In genomic region chr9:99435619-99436181, GRCm38 (mm10) we compare ENCODE assay signal across 7 mouse cellular contexts. TPM values are rescaled to one million over a fixed set of nuclear protein-coding genes. Genes with fewer than 3 reads are reported as not detected.
DNase-seq lines count a peak whose midpoint lies in the region; ATAC-seq lines count a peak whose summit lies in the region.

No protein-coding gene starts in this region.

- H3K9ac ChIP-seq in heart, embryonic 13.5 days, result peak overlapping the region; percentile 93

- H3K4me2 ChIP-seq in heart, embryonic 13.5 days, result peak overlapping the region; percentile 87

- 26% methylated on average over 16 of the region's 16 CpGs for WGBS in heart, embryonic 13.5 days
- WGBS in macrophage (ENCODE audit: missing documents), result 63% methylated on average over 16 of the region's 16 CpGs

- no peaks in the 10 kb centered on the region for H3K9me3 ChIP-seq in heart, embryonic 13.5 days

- peaks cover 24% of the 10 kb centered on the region for H3K27me3 ChIP-seq in heart, embryonic 13.5 days (replicated peaks)

- no peaks in the 10 kb centered on the region for H3K79me2 ChIP-seq in macrophage (ENCODE audit: inconsistent target)

- no peak for ATAC-seq in heart, embryonic 13.5 days (ENCODE audit: extremely low read depth, insufficient number of reproducible peaks, low FRiP score, low TSS enrichment)

- no peaks in the 10 kb centered on the region for H3K36me3 ChIP-seq in heart, embryonic 13.5 days
- H3K36me3 ChIP-seq in macrophage (ENCODE audit: inconsistent target), result no peaks in the 10 kb centered on the region

- H3K27ac ChIP-seq in heart, embryonic 13.5 days (replicated peaks), result peak overlapping the region; percentile 51; the same call in 1 of the 2 replicates
- H3K27ac ChIP-seq in macrophage, result no peak overlapping the region

- H3K4me1 ChIP-seq in heart, embryonic 13.5 days, result peaks cover 26% of the 10 kb centered on the region

- peak overlapping the region; percentile 82 for H3K4me3 ChIP-seq in heart, embryonic 13.5 days
- peak overlapping the region; percentile 26; the same call in 1 of the 2 replicates for H3K4me3 ChIP-seq in macrophage (ENCODE audit: inconsistent target)

- DNase-seq in urinary bladder, postnatal 14 days (ENCODE audit: low spot score), result peak; percentile 36
- no peak for DNase-seq in urinary bladder, adult 2 months (ENCODE audit: low spot score)
- DNase-seq in cerebellum, postnatal 25 days, result peak; percentile 64 to 71
- DNase-seq in kidney, postnatal 25 days, result peak; percentile 67 to 73
- no peak for DNase-seq in spleen, adult 12 weeks (ENCODE audit: low spot score)

RNA-seq across cellular contexts. Expression of gene Mras, which starts 1.5 kb away (rescaled TPM):
- 31.1 and 32.7 TPM in 2 replicates for polyA plus RNA-seq in urinary bladder, adult 2 months (2012; rRNA removed)
- 9.3 and 10.8 TPM in 2 replicates for polyA plus RNA-seq in heart, embryonic 13.5 days (2015; fragmentation: Nextera tagmentation; extraction: Ambion mirVana)
- total RNA-seq in macrophage (2018; cell fraction: chromatin; rRNA removed), result 1 to 10 TPM in 17 of 26 experiments, under 1 TPM in 5, not detected in 4; 0.12 to 8.0 (median 2.4) TPM
- total RNA-seq in macrophage (2018; cell fraction: cytosol; rRNA removed), result 10 to 100 TPM in 4 of 26 experiments, 1 to 10 TPM in 22; 1.2 to 11.5 (median 5.0) TPM
- total RNA-seq in macrophage (2018; cell fraction: nucleus; rRNA removed), result 1 to 10 TPM in 21 of 26 experiments, under 1 TPM in 5; 0.36 to 5.7 (median 1.7) TPM
- polyA plus RNA-seq in macrophage (2018), result 6.5 to 23.7 TPM (median 6.6 TPM) in 3 replicates

RNA-seq across cellular contexts. Expression of gene Nme9, which starts 15.6 kb away (rescaled TPM):
- polyA plus RNA-seq in urinary bladder, adult 2 months (2012; rRNA removed), result 0.10 and 0.12 TPM in 2 replicates
- not detected in 2 replicates for polyA plus RNA-seq in heart, embryonic 13.5 days (2015; fragmentation: Nextera tagmentation; extraction: Ambion mirVana)
- total RNA-seq in macrophage (2018; cell fraction: chromatin; rRNA removed), result not detected
- not detected for total RNA-seq in macrophage (2018; cell fraction: cytosol; rRNA removed)
- total RNA-seq in macrophage (2018; cell fraction: nucleus; rRNA removed), result not detected
- polyA plus RNA-seq in macrophage (2018), result not detected in 3 replicates

Comparison
In these comparisons a context has a peak if more than half of its experiments do, and no peak if none do; other contexts are left out.
1. DNase-seq: peak in urinary bladder, postnatal 14 days (single experiment), cerebellum, postnatal 25 days (2 of 2) and kidney, postnatal 25 days (2 of 2); none in urinary bladder, adult 2 months (single experiment) and spleen, adult 12 weeks (single experiment).